Mouse (Mus musculus): Measurements from ENCODE around the gene Gm21987. TPM values are rescaled to one million over a fixed set of nuclear protein-coding genes. Genes with fewer than 3 reads are reported as not detected.

The Gm21987 gene
- polyA plus RNA-seq, 1 experiment = not detected

GRCm38 (mm10) chr16:38399531-38400231, 52.8 kb downstream of the Gm21987 start:
- Histone ChIP-seq H3K4me1 (ENCODE audit: control insufficient read depth, insufficient read depth, low read length) (no peaks in the 10 kb centered on the region), H3K27me3 (ENCODE audit: control insufficient read depth, insufficient read depth, low read length) (no peaks in the 10 kb centered on the region), H3K4me3 (replicated peaks; ENCODE audit: insufficient read depth, low read depth, low read length) (peak overlapping the region; percentile 35), H3K27ac (ENCODE audit: insufficient read depth, low read length) (no peak overlapping the region)
- WGBS = 14% methylated on average over 17 of the region's 17 CpGs
- TF ChIP-seq CTCF (IDR thresholded peaks at IDR 0.05; ENCODE audit: borderline replicate concordance, insufficient read depth, low read depth, low read length) (no peak), POLR2A (IDR thresholded peaks at IDR 0.05; ENCODE audit: borderline replicate concordance, insufficient read depth, low read length) (no peak)
- peak; percentile 23 to 26 for DNase-seq

- Histone ChIP-seq H3K4me3 (replicated peaks; ENCODE audit: insufficient read depth, low read depth, low read length) (no peak overlapping the region), H3K4me1 (ENCODE audit: control insufficient read depth, insufficient read depth, low read length) (no peaks in the 10 kb centered on the region), H3K27me3 (ENCODE audit: control insufficient read depth, insufficient read depth, low read length) (no peaks in the 10 kb centered on the region; the same call in 1 of the 2 replicates), H3K27ac (ENCODE audit: insufficient read depth, low read length) (no peak overlapping the region)
- no peak for DNase-seq
- WGBS = 79% methylated on average over 9 of the region's 9 CpGs
- TF ChIP-seq CTCF (IDR thresholded peaks at IDR 0.05; ENCODE audit: borderline replicate concordance, insufficient read depth, low read depth, low read length) (no peak), POLR2A (IDR thresholded peaks at IDR 0.05; ENCODE audit: borderline replicate concordance, insufficient read depth, low read length) (no peak)
Observed at GRCm38 (mm10) chr16:38400311-38400960, 53.6 kb downstream of the Gm21987 start.

DNA sequence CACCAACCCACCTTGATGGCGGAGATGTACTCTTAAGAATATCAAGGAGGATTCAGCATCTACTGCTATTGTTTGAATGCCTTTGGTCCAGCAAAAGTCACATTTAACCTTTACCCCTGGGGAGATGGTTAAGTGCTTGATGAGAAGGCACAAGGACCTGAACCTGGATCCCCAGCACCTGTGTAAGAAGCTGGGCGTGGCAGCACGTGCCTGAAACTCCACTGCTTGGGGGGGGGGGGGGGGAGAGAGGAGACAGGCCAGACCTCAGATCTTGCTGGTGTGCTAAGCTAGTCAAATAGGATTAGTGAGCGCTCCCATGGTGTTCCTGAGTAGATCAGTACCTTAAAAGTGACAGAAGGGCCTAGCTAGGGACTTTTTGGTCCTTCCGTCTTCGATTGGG, 54.6 kb downstream of the Gm21987 start:
- DNase-seq = no peak
- 85% methylated on average over 6 of the region's 6 CpGs for WGBS
- Histone ChIP-seq H3K4me1 (ENCODE audit: control insufficient read depth, insufficient read depth, low read length) (no peaks in the 10 kb centered on the region), H3K27me3 (ENCODE audit: control insufficient read depth, insufficient read depth, low read length) (no peaks in the 10 kb centered on the region; the same call in 1 of the 2 replicates), H3K4me3 (replicated peaks; ENCODE audit: insufficient read depth, low read depth, low read length) (no peak overlapping the region), H3K27ac (ENCODE audit: insufficient read depth, low read length) (no peak overlapping the region)
- no peak for TF ChIP-seq CTCF (IDR thresholded peaks at IDR 0.05; ENCODE audit: borderline replicate concordance, insufficient read depth, low read depth, low read length)

- WGBS = 91% methylated on average over 7 of the region's 7 CpGs
- TF ChIP-seq POLR2A (IDR thresholded peaks at IDR 0.05; ENCODE audit: borderline replicate concordance, insufficient read depth, low read length) (no peak), CTCF (IDR thresholded peaks at IDR 0.05; ENCODE audit: borderline replicate concordance, insufficient read depth, low read depth, low read length) (no peak)
- H3K4me1 ChIP-seq (ENCODE audit: control insufficient read depth, insufficient read depth, low read length) = no peaks in the 10 kb centered on the region
- no peak overlapping the region for H3K4me3 ChIP-seq (replicated peaks; ENCODE audit: insufficient read depth, low read depth, low read length)
- H3K27me3 ChIP-seq (ENCODE audit: control insufficient read depth, insufficient read depth, low read length) = no peaks in the 10 kb centered on the region; the same call in 1 of the 2 replicates
- no peak overlapping the region for H3K27ac ChIP-seq (ENCODE audit: insufficient read depth, low read length)
- no peak for DNase-seq
Observed at GRCm38 (mm10) chr16:38403639-38404038, 56.8 kb downstream of the Gm21987 start.

GRCm38 (mm10) chr16:38406293-38406692, 59.5 kb downstream of the Gm21987 start:
- 67% methylated on average over 5 of the region's 5 CpGs for WGBS
- no peak for DNase-seq
- H3K4me3 ChIP-seq (replicated peaks; ENCODE audit: insufficient read depth, low read depth, low read length) = no peak overlapping the region
- no peak for TF ChIP-seq CTCF (IDR thresholded peaks at IDR 0.05; ENCODE audit: borderline replicate concordance, insufficient read depth, low read depth, low read length)
- no peak for TF ChIP-seq POLR2A (IDR thresholded peaks at IDR 0.05; ENCODE audit: borderline replicate concordance, insufficient read depth, low read length)
- H3K4me1 ChIP-seq (ENCODE audit: control insufficient read depth, insufficient read depth, low read length) = no peaks in the 10 kb centered on the region
- no peak overlapping the region for H3K27ac ChIP-seq (ENCODE audit: insufficient read depth, low read length)
- no peaks in the 10 kb centered on the region; the same call in 1 of the 2 replicates for H3K27me3 ChIP-seq (ENCODE audit: control insufficient read depth, insufficient read depth, low read length)

- Histone ChIP-seq H3K4me3 (replicated peaks; ENCODE audit: insufficient read depth, low read depth, low read length) (no peak overlapping the region), H3K27me3 (ENCODE audit: control insufficient read depth, insufficient read depth, low read length) (no peaks in the 10 kb centered on the region; the same call in 1 of the 2 replicates), H3K4me1 (ENCODE audit: control insufficient read depth, insufficient read depth, low read length) (no peaks in the 10 kb centered on the region), H3K27ac (ENCODE audit: insufficient read depth, low read length) (no peak overlapping the region)
- 83% methylated on average over 6 of the region's 6 CpGs for WGBS
- TF ChIP-seq CTCF (IDR thresholded peaks at IDR 0.05; ENCODE audit: borderline replicate concordance, insufficient read depth, low read depth, low read length) = no peak
- TF ChIP-seq POLR2A (IDR thresholded peaks at IDR 0.05; ENCODE audit: borderline replicate concordance, insufficient read depth, low read length) = no peak
- DNase-seq = no peak
Observed at GRCm38 (mm10) chr16:38406708-38407107, 59.9 kb downstream of the Gm21987 start.

DNA sequence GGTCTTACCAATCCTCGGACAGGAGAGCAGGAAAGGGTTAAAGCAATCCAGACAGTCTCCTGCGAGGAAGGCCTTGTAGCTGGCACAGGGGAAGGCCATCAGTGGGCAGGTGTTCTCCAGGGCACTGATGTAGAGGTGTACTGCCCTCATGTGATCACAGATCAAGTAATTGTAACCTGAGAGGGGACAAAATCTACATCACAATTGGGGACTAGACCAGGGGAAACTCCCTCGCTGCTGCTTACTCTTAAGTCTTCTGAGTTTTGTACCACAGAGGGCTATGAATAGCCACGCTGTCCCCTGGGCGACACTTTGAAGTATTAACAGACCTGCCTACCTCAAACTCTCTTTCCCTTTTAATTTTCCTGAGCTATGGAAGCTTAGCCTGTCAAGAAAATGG, 60.7 kb downstream of the Gm21987 start:
- DNase-seq = no peak
- 48% methylated on average over 5 of the region's 5 CpGs for WGBS
- Histone ChIP-seq H3K4me1 (ENCODE audit: control insufficient read depth, insufficient read depth, low read length) (no peaks in the 10 kb centered on the region), H3K27ac (ENCODE audit: insufficient read depth, low read length) (no peak overlapping the region), H3K27me3 (ENCODE audit: control insufficient read depth, insufficient read depth, low read length) (no peaks in the 10 kb centered on the region; the same call in 1 of the 2 replicates), H3K4me3 (replicated peaks; ENCODE audit: insufficient read depth, low read depth, low read length) (no peak overlapping the region)
- no peak for TF ChIP-seq CTCF (IDR thresholded peaks at IDR 0.05; ENCODE audit: borderline replicate concordance, insufficient read depth, low read depth, low read length)
- no peak for TF ChIP-seq POLR2A (IDR thresholded peaks at IDR 0.05; ENCODE audit: borderline replicate concordance, insufficient read depth, low read length)

DNA sequence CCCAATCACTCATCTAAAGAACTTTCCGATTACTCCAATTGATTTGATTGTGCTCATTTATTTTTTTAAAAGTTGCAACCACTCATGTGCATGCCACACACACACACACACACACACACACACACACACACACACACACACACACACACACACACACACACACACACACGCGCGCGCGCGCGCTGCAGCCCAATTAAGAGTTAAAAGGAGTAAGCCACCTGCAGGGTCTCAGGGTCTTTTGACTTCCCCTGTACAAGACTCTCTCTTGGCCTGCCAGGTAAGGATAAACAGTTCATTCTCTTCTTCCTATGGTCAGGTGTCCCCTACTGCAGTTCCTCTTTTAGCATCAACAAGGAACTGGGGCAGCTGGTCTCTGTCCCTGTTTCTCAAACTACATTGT, 61.6 kb downstream of the Gm21987 start:
- Histone ChIP-seq H3K27me3 (ENCODE audit: control insufficient read depth, insufficient read depth, low read length) (no peaks in the 10 kb centered on the region; the same call in 1 of the 2 replicates), H3K4me1 (ENCODE audit: control insufficient read depth, insufficient read depth, low read length) (no peaks in the 10 kb centered on the region), H3K4me3 (replicated peaks; ENCODE audit: insufficient read depth, low read depth, low read length) (no peak overlapping the region), H3K27ac (ENCODE audit: insufficient read depth, low read length) (no peak overlapping the region)
- no peak for DNase-seq
- TF ChIP-seq POLR2A (IDR thresholded peaks at IDR 0.05; ENCODE audit: borderline replicate concordance, insufficient read depth, low read length) = no peak
- no peak for TF ChIP-seq CTCF (IDR thresholded peaks at IDR 0.05; ENCODE audit: borderline replicate concordance, insufficient read depth, low read depth, low read length)
- WGBS = 97% methylated on average over 8 of the region's 8 CpGs

Other genes with a start within 250 kb of the Gm21987 start
- gene Nr1i2, start 52.2 kb upstream of the Gm21987 start, polyA plus RNA-seq (2012; rRNA removed) = 0.05 TPM in 1 of 2 replicates, not detected in the other
- gene Maats1, start 4.9 kb upstream of the Gm21987 start, polyA plus RNA-seq (2012; rRNA removed) = 0.39 and 0.78 TPM in 2 replicates
- 240 and 256 TPM in 2 replicates for gene Cox17, start within 50 bp of the Gm21987 start, polyA plus RNA-seq (2012; rRNA removed)
- 0.31 and 0.36 TPM in 2 replicates for gene Popdc2, start 15.2 kb downstream of the Gm21987 start, polyA plus RNA-seq (2012; rRNA removed)
- 1.2 and 1.6 TPM in 2 replicates for gene Pla1a, start 86.1 kb downstream of the Gm21987 start, polyA plus RNA-seq (2012; rRNA removed)
- 67.3 and 71.6 TPM in 2 replicates for gene Adprh, start 105.7 kb downstream of the Gm21987 start, polyA plus RNA-seq (2012; rRNA removed)
- 0.34 and 0.41 TPM in 2 replicates for gene Cd80, start 108.5 kb downstream of the Gm21987 start, polyA plus RNA-seq (2012; rRNA removed)
- 19.7 and 19.9 TPM in 2 replicates for gene Timmdc1, start 175.6 kb downstream of the Gm21987 start, polyA plus RNA-seq (2012; rRNA removed)
- 55.9 and 59.9 TPM in 2 replicates for gene Poglut1, start 203.2 kb downstream of the Gm21987 start, polyA plus RNA-seq (2012; rRNA removed)
- gene Tmem39a, start 211.7 kb downstream of the Gm21987 start, polyA plus RNA-seq (2012; rRNA removed) = 62.9 and 63.0 TPM in 2 replicates

Measured in cerebellum, adult 2 months (tissue).